Mouse (Mus musculus) CH12.LX (cell line): Measurements from ENCODE around the gene Slc23a4.

Experiments
- BHLHE40 ChIP-seq: IDR thresholded peaks from 2 replicates; pipeline ENCODE4 v1.6.1; 2011; ENCODE audit warnings: mild to moderate bottlenecking, low read depth, low read length, improper control_type of control experiment
- CHD2 ChIP-seq: IDR thresholded peaks from 2 replicates; pipeline ENCODE4 v1.6.1; 2011; ENCODE audit warnings: low read length, improper control_type of control experiment
- CTCF ChIP-seq, 2 experiments: IDR thresholded peaks in 1 of 2; conservative IDR thresholded peaks in 1 of 2; 2 replicates each; pipeline ENCODE4 v1.5.1; 2011 to 2012; ENCODE audit warnings: low read depth in 2 of 2, low read length in 2 of 2, improper control_type of control experiment in 1 of 2, inconsistent platforms in 1 of 2, mild to moderate bottlenecking in 1 of 2, moderate library complexity in 1 of 2
- EP300 ChIP-seq: IDR thresholded peaks from 2 replicates; pipeline ENCODE4 v1.6.1; 2011; ENCODE audit warnings: low read length, improper control_type of control experiment
- ETS1 ChIP-seq: conservative IDR thresholded peaks from 2 replicates; pipeline ENCODE4 v1.6.1; 2012; ENCODE audit warnings: low read depth, mild to moderate bottlenecking, inconsistent platforms, low read length, improper control_type of control experiment, moderate library complexity
- HCFC1 ChIP-seq: IDR thresholded peaks from 2 replicates; pipeline ENCODE4 v1.6.1; 2012; ENCODE audit warnings: low read depth, mild to moderate bottlenecking, inconsistent platforms, low read length, improper control_type of control experiment
- MAFK ChIP-seq: IDR thresholded peaks from 2 replicates; pipeline ENCODE4 v1.6.1; 2011; ENCODE audit warnings: low read length, improper control_type of control experiment; ENCODE audit not compliant: insufficient replicate concordance
- MAX ChIP-seq: IDR thresholded peaks from 2 replicates; pipeline ENCODE4 v1.6.1; 2011; ENCODE audit warnings: low read length, improper control_type of control experiment
- MXI1 ChIP-seq: IDR thresholded peaks from 2 replicates; pipeline ENCODE4 v1.6.1; 2011; ENCODE audit warnings: mild to moderate bottlenecking, low read depth, low read length, improper control_type of control experiment
- POLR2A ChIP-seq: IDR thresholded peaks from 2 replicates; pipeline ENCODE4 v1.6.1; 2011; ENCODE audit warnings: low read depth, mild to moderate bottlenecking, improper control_type of control experiment, low read length
- SMC3 ChIP-seq: IDR thresholded peaks from 2 replicates; pipeline ENCODE4 v1.6.1; 2011; ENCODE audit warnings: low read depth, low read length, improper control_type of control experiment
- USF1 ChIP-seq: IDR thresholded peaks from 2 replicates; pipeline ENCODE4 v1.6.1; 2014; ENCODE audit warnings: low read depth, mild to moderate bottlenecking, inconsistent platforms, low read length, improper control_type of control experiment
- USF2 ChIP-seq: conservative IDR thresholded peaks from 2 replicates; pipeline ENCODE4 v1.6.1; 2011; ENCODE audit warnings: low read depth, low read length, improper control_type of control experiment
- ZKSCAN1 ChIP-seq: IDR thresholded peaks from 2 replicates; pipeline ENCODE4 v1.6.1; 2012; ENCODE audit warnings: low read depth, inconsistent platforms, low read length, improper control_type of control experiment, borderline replicate concordance

DNA sequence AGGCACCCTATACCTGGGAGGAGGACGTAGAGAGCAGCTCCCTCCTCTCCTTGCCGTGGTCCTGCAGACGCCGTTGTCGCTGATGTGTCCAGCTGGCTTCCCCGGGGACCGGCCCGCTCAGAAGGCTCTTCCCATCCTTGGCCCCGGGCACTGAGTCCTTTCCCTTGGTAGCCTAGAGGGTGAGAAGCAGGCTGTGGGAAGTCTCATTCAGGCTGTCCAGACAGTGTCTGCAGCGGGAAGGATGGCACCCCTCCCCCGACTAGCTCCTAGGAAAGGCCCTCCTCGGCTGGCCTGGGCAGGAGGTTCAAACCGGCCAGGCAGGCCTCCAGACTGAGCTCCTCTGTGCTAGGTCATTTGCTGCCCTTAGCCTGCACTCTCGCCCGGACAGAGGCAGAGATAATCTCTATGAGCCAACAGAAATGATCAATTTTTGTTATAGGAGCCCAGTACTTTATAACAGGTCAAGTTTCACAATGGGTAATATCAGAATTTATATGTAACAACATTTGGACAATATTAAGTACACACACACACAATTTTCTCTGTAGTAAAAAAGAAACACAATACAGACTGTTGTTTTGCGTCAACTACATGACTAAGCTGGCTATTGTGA lies 91.9 kb downstream of the Slc23a4 start:
- TF ChIP-seq EP300: no peak
- TF ChIP-seq USF2: no peak
- no peak for TF ChIP-seq ZKSCAN1
- no peak for TF ChIP-seq CTCF (conservative IDR thresholded peaks at IDR 0.05 in 1 of 2, IDR thresholded peaks at IDR 0.05 in 1 of 2; ENCODE audit: low read depth in 2 of 2, low read length in 2 of 2)
- TF ChIP-seq ETS1: no peak
- TF ChIP-seq MXI1: no peak
- TF ChIP-seq MAFK: no peak
- TF ChIP-seq USF1: no peak
- no peak for TF ChIP-seq HCFC1
- no peak for TF ChIP-seq CHD2
- no peak for TF ChIP-seq BHLHE40
- no peak for TF ChIP-seq MAX
- TF ChIP-seq POLR2A: no peak
- TF ChIP-seq SMC3: no peak
